10 mouse cellular contexts compared by ENCODE assay signal in genomic region chr2:70938844-70939494, GRCm38 (mm10).
DNase-seq lines count a peak whose midpoint lies in the region; ATAC-seq and TF ChIP-seq lines count a peak whose summit lies in the region.
"Had no signal": no experiment of that assay in that cellular context is flagged by ENCODE, and none has a peak within 500 bp of the region (broad histone marks: within the 10 kb centered on the region; RNA-seq: fewer than 3 reads in every experiment).

No protein-coding gene starts in this region.

- peak overlapping the region; percentile 33 for H3K4me2 ChIP-seq in heart, embryonic 13.5 days
- H3K4me2 ChIP-seq: embryonic facial prominence, embryonic 12.5 days had no signal

- 74% methylated on average over 21 of the region's 21 CpGs for WGBS in heart, embryonic 13.5 days
- 81% methylated on average over 21 of the region's 21 CpGs for WGBS in small intestine, adult 2 months

- peaks cover 9% of the 10 kb centered on the region; the same call in 1 of the 2 replicates for H3K4me1 ChIP-seq in heart, embryonic 13.5 days
- H3K4me1 ChIP-seq in small intestine, adult 2 months (ENCODE audit: control insufficient read depth, insufficient read depth, insufficient read length, low read length) = peaks cover 5% of the 10 kb centered on the region; the same call in 1 of the 2 replicates
- H3K4me1 ChIP-seq: embryonic facial prominence, embryonic 12.5 days had no signal

- no peak overlapping the region for H3K4me3 ChIP-seq in heart, embryonic 13.5 days
- H3K4me3 ChIP-seq in small intestine, adult 2 months (ENCODE audit: low read depth, low read length) = peak overlapping the region; percentile 45
- H3K4me3 ChIP-seq: embryonic facial prominence, embryonic 12.5 days had no signal

- H3K27me3 ChIP-seq in heart, embryonic 13.5 days (replicated peaks) = no peaks in the 10 kb centered on the region
- no peaks in the 10 kb centered on the region for H3K27me3 ChIP-seq in small intestine, adult 2 months (ENCODE audit: control insufficient read depth, insufficient read depth, low read length)
- H3K27me3 ChIP-seq: embryonic facial prominence, embryonic 12.5 days had no signal

- no peak overlapping the region for H3K27ac ChIP-seq in heart, embryonic 13.5 days (replicated peaks)
- no peak overlapping the region for H3K27ac ChIP-seq in small intestine, adult 2 months (ENCODE audit: insufficient read depth, low read depth, low read length)
- H3K27ac ChIP-seq: embryonic facial prominence, embryonic 12.5 days had no signal

- no peaks in the 10 kb centered on the region for H3K9me3 ChIP-seq in heart, embryonic 13.5 days
- H3K9me3 ChIP-seq: embryonic facial prominence, embryonic 12.5 days had no signal

- no peak for TF ChIP-seq POLR2A in small intestine, adult 2 months (IDR thresholded peaks at IDR 0.05; ENCODE audit: low read depth, low read length)

- TF ChIP-seq CTCF in small intestine, adult 2 months (IDR thresholded peaks at IDR 0.05; ENCODE audit: extremely low read depth, insufficient read length, insufficient replicate concordance, low read depth, low read length) = no peak

- no peak for DNase-seq in heart, postnatal 14 days
- peak; percentile 29 for DNase-seq in ES-CJ7 (ENCODE audit: low read depth, low spot score)
- no peak for DNase-seq in cerebellum, adult 18-20 months
- no peak for DNase-seq in Muller cell, postnatal 12 days (ENCODE audit: inconsistent ontology term)
- no peak for DNase-seq in frontal cortex, postnatal 14 days (ENCODE audit: low spot score in 2 of 2)
- DNase-seq: left cerebral cortex, postnatal 4 days had no signal

- no peaks in the 10 kb centered on the region for H3K36me3 ChIP-seq in heart, embryonic 13.5 days
- H3K36me3 ChIP-seq in small intestine, adult 2 months (ENCODE audit: control insufficient read depth, insufficient read depth, low read length) = no peaks in the 10 kb centered on the region
- H3K36me3 ChIP-seq: embryonic facial prominence, embryonic 12.5 days had no signal

- H3K9ac ChIP-seq in heart, embryonic 13.5 days = no peak overlapping the region
- H3K9ac ChIP-seq: embryonic facial prominence, embryonic 12.5 days had no signal

- intact Hi-C loops in heart, postnatal 14 days (cut with DNase I) = no loop called here

- ATAC-seq in heart, embryonic 13.5 days (ENCODE audit: extremely low read depth, insufficient number of reproducible peaks, low FRiP score, low TSS enrichment) = no peak
- ATAC-seq in granulocyte monocyte progenitor cell, adult 5-6 weeks (replicated peaks; ENCODE audit: poor library complexity, severe bottlenecking) = peak; percentile 68
